Mouse (Mus musculus) liver, adult 2 months (tissue): ENCODE measurements around the gene Bcl6. TPM values are rescaled to one million over a fixed set of nuclear protein-coding genes. Genes with fewer than 3 reads are reported as not detected.

Source experiments
- DNase-seq: peaks from one replicate; pipeline ENCODE4 v3.0.0-alpha.2; 2011; ENCODE audit warnings: low read depth, low spot score; ENCODE audit errors: extremely low read depth
- H3K27ac ChIP-seq: fragments of 200-500 bp; replicated peaks from 2 replicates; pipeline ENCODE4 v1.5.1; 2012; ENCODE audit warnings: low read depth, mild to moderate bottlenecking, control low read depth, inconsistent platforms, low read length; ENCODE audit not compliant: insufficient read depth
- H3K27me3 ChIP-seq: fragments of 200-500 bp; 2 replicates; pipeline ENCODE4 v1.6.1; 2012; ENCODE audit warnings: mild to moderate bottlenecking, moderate library complexity, low read length, inconsistent platforms; ENCODE audit not compliant: control insufficient read depth, insufficient read depth
- H3K36me3 ChIP-seq: fragments of 200-500 bp; 2 replicates; pipeline ENCODE4 v1.6.1; 2012; ENCODE audit warnings: low read length, inconsistent platforms; ENCODE audit not compliant: control insufficient read depth, insufficient read depth
- H3K4me1 ChIP-seq: fragments of 200-500 bp; 2 replicates; pipeline ENCODE4 v1.6.1; 2011; ENCODE audit warnings: low read length; ENCODE audit not compliant: control insufficient read depth, insufficient read depth
- H3K4me3 ChIP-seq: fragments of 200-500 bp; 2 replicates; pipeline ENCODE4 v1.5.1; 2011; ENCODE audit warnings: low read depth, mild to moderate bottlenecking, control low read depth, low read length, moderate library complexity; ENCODE audit not compliant: insufficient read depth
- H3K79me2 ChIP-seq: fragments of 200-500 bp; 2 replicates; pipeline ENCODE4 v1.6.1; 2012; ENCODE audit warnings: inconsistent platforms, mild to moderate bottlenecking, low read length, moderate library complexity; ENCODE audit not compliant: control insufficient read depth, insufficient read depth
- H3K9ac ChIP-seq: fragments of 200-500 bp; 2 replicates; pipeline ENCODE4 v1.6.1; 2012; ENCODE audit warnings: low read depth, mild to moderate bottlenecking, control low read depth, inconsistent platforms, low read length
- CTCF ChIP-seq: fragments of 200-500 bp; IDR thresholded peaks from 2 replicates; pipeline ENCODE4 v1.5.1; 2011; ENCODE audit warnings: low read depth, low read length, control low read depth
- POLR2A ChIP-seq: fragments of 200-500 bp; IDR thresholded peaks from 2 replicates; pipeline ENCODE4 v1.6.1; 2011; ENCODE audit warnings: low read length, control low read depth; ENCODE audit not compliant: insufficient read depth; ENCODE audit errors: extremely low read depth
- WGBS: fragments of 180-500 bp; shearing (Covaris S2); methylation state at CpG from one replicate; pipeline ENCODE4 v1.1.7; 2018; 5-methylcytosine and 5-hydroxymethylcytosine counted together
- polyA plus RNA-seq: library from polyadenylated mRNA; depleted of rRNA; stranded (reverse); fragments of >200 nt; gene quantifications from 2 replicates; pipeline ENCODE4 v1.2.3, GENCODE M21; 2012
- total RNA-seq: library from RNA; depleted of rRNA; stranded (reverse); fragments of >200 nt; gene quantifications from 2 replicates; pipeline ENCODE4 v1.2.3, GENCODE M21; 2014

Bcl6 gene
- total and polyA plus RNA-seq, 2 experiments, result 4.5 to 20.6 TPM

GRCm38 (mm10) chr16:23985467-23985861 lies 3.2 kb downstream of the Bcl6 start:
- H3K79me2 ChIP-seq, result peaks cover 9% of the 10 kb centered on the region; the same call in 1 of the 2 replicates
- no peak overlapping the region; the same call in 1 of the 2 replicates for H3K4me3 ChIP-seq
- WGBS, result 3% methylated on average over 6 of the region's 6 CpGs
- H3K4me1 ChIP-seq, result peaks cover 8% of the 10 kb centered on the region
- peak; percentile 65 for DNase-seq
- H3K27ac ChIP-seq, result peak overlapping the region; percentile 75
- H3K36me3 ChIP-seq, result no peaks in the 10 kb centered on the region
- TF ChIP-seq CTCF (peak; percentile 49; the same call in 1 of the 2 replicates), POLR2A (no peak)
- H3K9ac ChIP-seq, result peak overlapping the region; percentile 56
- no peaks in the 10 kb centered on the region for H3K27me3 ChIP-seq

- under 1% methylated on average over 22 of the region's 22 CpGs for WGBS
- Histone ChIP-seq H3K9ac (peak overlapping the region; percentile 83), H3K79me2 (peaks cover 8% of the 10 kb centered on the region; the same call in 1 of the 2 replicates), H3K27me3 (no peaks in the 10 kb centered on the region), H3K36me3 (no peaks in the 10 kb centered on the region), H3K27ac (peak overlapping the region; percentile 97), H3K4me3 (peak overlapping the region; percentile 80), H3K4me1 (peaks cover 10% of the 10 kb centered on the region)
- TF ChIP-seq CTCF, result peak; percentile 6; the same call in 1 of the 2 replicates
- peak; percentile 80 for TF ChIP-seq POLR2A
- DNase-seq, result peak; percentile 80
Observed at GRCm38 (mm10) chr16:23984760-23985466, 3.7 kb downstream of the Bcl6 start.

DNA sequence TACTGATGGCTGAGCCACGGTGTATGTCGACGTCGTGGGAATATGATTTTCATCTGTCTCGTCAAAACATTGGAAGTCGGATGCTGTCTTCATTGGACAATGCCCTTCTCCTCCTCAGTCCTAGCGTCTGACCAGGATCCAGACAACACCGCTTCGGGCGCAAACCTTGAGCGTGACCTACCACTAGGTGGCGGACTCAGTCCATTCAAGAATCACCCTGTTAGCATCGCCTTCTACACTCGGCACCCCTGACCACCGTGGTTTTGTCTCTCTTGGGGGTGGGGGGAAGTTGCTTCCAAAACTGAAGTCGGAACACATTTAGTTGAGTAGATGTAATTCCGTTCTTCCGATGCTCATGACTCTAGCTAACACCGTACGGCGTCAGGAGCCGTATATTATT lies 4.5 kb downstream of the Bcl6 start:
- Histone ChIP-seq H3K4me3 (peak overlapping the region; percentile 80), H3K79me2 (peaks cover 6% of the 10 kb centered on the region; the same call in 1 of the 2 replicates), H3K27me3 (no peaks in the 10 kb centered on the region), H3K36me3 (no peaks in the 10 kb centered on the region), H3K9ac (peak overlapping the region; percentile 83), H3K4me1 (peaks cover 10% of the 10 kb centered on the region), H3K27ac (peak overlapping the region; percentile 97)
- DNase-seq, result peak; percentile 83
- 0 out of 2 replicates have a peak, but pooled peaks have one; percentile 41 for TF ChIP-seq POLR2A
- peak; percentile 98 for TF ChIP-seq CTCF
- WGBS, result under 1% methylated on average over 22 of the region's 22 CpGs

DNA sequence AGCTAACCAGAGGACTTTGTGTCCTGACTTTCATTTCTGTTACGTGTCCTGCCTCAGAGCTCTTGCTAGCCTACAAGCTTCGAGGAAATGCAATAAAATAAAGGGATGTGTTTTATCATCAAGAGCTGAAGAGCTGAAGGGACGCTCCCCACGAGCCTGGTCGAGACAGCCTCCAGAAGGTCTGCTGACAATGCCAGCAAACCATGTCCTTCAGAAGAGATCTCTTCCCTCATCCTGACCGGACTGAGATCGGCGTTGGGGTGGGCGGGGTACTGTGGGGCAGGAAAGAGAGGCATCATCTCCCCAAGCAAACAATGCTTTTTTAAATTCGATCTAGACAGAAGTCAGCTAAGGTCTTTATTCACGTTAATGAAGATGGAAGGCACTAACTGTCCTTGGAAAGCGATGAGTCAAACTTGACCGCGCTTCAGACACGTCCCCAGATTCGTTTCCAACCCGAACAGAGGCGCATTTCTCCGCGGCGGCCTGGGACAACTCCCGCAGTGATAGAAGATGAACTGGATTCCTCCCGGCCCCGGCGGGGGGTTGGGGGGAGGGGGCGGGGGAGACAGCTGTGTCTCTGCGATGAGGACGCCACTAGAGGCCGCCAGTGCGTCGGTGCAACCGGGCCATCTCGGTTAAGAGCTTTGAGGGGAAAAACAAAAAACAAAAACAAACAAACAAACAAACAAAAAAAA lies 5.6 kb downstream of the Bcl6 start:
- Histone ChIP-seq H3K27me3 (no peaks in the 10 kb centered on the region), H3K36me3 (no peaks in the 10 kb centered on the region), H3K4me3 (peak overlapping the region; percentile 33), H3K27ac (peak overlapping the region; percentile 97), H3K4me1 (peaks cover 13% of the 10 kb centered on the region), H3K9ac (peak overlapping the region; percentile 61), H3K79me2 (peaks cover 6% of the 10 kb centered on the region; the same call in 1 of the 2 replicates)
- WGBS, result under 1% methylated on average over 33 of the region's 33 CpGs
- DNase-seq, result peak; percentile 56
- TF ChIP-seq POLR2A (0 out of 2 replicates have a peak, but pooled peaks have one; percentile 9), CTCF (peak; percentile 74)

GRCm38 (mm10) chr16:23981925-23982851 lies 6.5 kb downstream of the Bcl6 start:
- Histone ChIP-seq H3K36me3 (peaks cover 4% of the 10 kb centered on the region; the same call in 1 of the 2 replicates), H3K79me2 (0 out of 2 replicates have a peak, but pooled peaks cover 4% of the 10 kb centered on the region), H3K9ac (peak overlapping the region; percentile 88), H3K27ac (peak overlapping the region; percentile 100), H3K4me1 (peaks cover 15% of the 10 kb centered on the region), H3K4me3 (peak overlapping the region; percentile 33), H3K27me3 (no peaks in the 10 kb centered on the region)
- DNase-seq, result peak; percentile 85
- peak; percentile 78 for TF ChIP-seq CTCF
- 0 out of 2 replicates have a peak, but pooled peaks have one; percentile 6 for TF ChIP-seq POLR2A
- 4% methylated on average over 28 of the region's 28 CpGs for WGBS
